Mouse (Mus musculus): Measurements from ENCODE around the gene Map3k21.

Gene Map3k21

DNA sequence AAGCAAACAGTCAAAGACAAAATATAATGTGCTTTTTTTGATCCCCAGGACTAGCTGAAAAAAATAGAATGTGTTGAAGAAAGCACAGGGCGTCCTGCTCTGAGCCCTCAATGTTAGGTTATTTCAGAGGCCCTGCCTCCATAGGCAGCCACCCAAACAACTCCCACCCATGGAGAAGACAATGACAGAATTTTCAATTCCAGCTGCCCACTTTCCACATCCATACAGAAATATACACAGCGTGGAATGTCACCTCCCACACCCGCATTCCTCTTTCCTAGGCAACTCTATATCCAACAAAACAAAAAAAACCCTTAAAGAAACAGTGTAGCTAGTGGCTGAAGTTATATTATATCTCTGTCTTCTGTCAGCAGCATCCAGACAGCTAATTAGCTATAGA is 61.1 kb downstream of the Map3k21 start:
- DNase-seq (ENCODE audit: low read depth), result no peak

DNA sequence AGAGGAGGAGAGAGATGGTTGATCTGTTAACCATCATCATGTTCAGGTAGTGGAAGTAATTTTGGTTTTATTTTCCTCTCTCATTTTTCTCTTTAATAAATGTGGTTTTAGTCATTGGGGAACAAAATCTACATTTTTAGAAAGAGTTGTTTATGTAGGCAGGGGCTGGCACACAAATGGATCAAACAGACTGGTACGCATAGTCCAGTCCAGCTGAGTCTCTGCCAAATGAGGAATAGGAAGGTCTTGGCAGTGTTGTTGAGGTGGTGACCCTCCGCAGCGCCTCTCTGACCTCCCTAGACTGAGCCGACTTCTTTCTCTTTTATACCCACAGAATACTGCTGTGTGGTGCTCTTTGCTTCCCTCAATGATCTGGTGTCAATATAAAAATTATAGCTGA is 65.7 kb downstream of the Map3k21 start:
- DNase-seq (ENCODE audit: low read depth), result no peak

DNA sequence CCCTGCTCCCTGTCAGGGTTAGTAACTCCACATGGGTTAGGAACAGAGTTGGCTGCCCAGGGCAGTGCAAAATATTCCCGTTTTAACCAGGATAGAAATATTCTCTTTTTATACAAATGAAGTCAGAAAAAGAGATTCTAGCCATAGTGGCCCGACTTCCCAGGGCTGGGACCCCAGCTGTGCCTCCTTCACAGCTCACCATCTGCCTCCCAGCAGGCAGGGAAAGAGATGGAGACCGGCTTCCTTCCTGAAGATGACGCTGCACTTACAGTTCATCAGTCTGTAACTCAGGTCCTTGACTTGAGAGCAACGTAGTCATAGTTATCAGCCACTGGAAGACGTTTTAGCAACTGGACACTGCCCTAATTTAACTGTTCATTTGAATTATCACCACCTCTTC is 70.6 kb downstream of the Map3k21 start:
- DNase-seq (ENCODE audit: low read depth), result no peak

GRCm38 (mm10) chr8:125983515-125983914 is 73.3 kb downstream of the Map3k21 start:
- no peak for DNase-seq (ENCODE audit: low read depth)

GRCm38 (mm10) chr8:125984140-125984539 is 73.9 kb downstream of the Map3k21 start:
- no peak for DNase-seq (ENCODE audit: low read depth)

DNA sequence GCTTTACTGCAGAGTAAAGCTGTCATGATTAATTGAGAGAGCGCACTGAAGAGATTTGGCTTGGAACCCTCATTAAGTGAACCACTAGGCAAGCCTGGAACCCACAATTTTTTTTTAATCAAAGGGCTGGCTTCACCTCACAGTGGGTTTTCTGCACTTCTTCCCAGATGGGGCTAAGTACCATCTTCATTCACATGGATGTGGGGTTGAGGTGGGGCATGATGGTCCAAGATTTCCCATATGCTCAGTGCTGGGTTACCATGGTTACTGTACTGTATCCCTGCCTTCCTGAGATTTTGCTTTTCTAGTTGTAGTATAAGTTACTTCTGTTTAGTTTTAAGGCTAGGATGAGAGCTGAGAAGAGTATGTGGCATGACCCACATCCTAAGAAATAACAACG is 75.1 kb downstream of the Map3k21 start:
- no peak for DNase-seq (ENCODE audit: low read depth)

GRCm38 (mm10) chr8:125986999-125987589 is 76.8 kb downstream of the Map3k21 start:
- DNase-seq (ENCODE audit: low read depth), result no peak

DNA sequence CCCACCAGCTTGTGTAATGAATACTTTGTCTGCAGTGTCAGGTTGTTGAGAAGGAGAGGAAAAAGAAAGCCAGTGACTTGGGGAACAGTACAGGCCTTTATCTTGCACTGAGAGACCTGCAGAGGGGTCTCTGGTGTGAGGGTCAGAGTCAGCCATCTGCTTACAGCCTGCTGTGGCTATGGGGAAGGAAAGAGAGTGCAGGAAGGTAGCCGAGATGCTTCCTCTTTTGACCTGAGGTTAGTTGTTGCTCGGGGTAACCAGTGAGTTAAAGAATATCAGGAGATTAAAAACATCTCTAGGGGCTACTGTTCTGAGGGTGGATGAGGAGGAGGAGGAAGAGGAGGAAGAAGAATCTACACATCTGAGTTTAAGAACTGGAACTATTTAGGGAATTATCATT is 77.7 kb downstream of the Map3k21 start:
- DNase-seq (ENCODE audit: low read depth), result no peak

GRCm38 (mm10) chr8:125993636-125994035 is 83.4 kb downstream of the Map3k21 start:
- DNase-seq (ENCODE audit: low read depth), result no peak

DNA sequence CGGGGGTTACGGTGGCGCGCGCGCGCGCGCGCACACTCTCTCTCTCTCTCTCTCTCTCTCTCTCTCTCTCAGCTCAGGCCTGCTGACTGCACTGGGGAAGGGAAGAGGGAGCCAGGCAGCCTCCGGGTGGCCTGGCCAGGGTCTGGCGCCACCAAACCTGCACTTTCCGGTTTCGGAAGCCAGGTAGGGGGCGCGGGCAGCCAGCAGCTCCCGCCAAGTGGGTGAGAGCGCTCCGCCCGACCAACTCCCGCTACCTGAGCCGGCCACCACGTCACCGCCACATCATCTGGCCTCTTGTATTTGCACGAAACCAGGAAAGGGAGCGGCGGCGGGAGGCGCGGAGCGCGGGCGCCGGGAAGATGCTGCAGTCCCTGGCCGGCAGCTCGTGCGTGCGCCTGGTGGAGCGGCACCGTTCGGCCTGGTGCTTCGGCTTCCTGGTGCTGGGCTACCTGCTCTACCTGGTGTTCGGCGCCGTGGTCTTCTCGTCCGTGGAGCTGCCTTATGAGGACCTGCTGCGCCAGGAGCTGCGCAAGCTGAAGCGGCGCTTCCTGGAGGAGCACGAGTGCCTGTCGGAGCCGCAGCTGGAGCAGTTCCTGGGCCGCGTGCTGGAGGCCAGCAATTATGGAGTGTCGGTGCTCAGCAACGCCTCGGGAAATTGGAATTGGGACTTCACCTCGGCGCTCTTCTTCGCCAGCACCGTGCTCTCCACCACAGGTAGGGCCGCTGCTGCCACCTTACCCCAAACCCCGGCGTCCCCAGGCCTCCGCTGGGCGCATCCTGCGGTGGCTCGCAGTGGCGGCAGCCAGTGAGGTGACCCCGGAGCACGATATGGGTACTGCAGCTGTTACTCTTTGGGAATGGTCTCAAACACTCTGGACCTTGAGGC is 85.1 kb downstream of the Map3k21 start, which contains the start of gene Kcnk1:
Kcnk1 (plus strand) TSS at position 70 of the 886 bp plus-strand sequence.
- DNase-seq (ENCODE audit: low read depth), result no peak

DNA sequence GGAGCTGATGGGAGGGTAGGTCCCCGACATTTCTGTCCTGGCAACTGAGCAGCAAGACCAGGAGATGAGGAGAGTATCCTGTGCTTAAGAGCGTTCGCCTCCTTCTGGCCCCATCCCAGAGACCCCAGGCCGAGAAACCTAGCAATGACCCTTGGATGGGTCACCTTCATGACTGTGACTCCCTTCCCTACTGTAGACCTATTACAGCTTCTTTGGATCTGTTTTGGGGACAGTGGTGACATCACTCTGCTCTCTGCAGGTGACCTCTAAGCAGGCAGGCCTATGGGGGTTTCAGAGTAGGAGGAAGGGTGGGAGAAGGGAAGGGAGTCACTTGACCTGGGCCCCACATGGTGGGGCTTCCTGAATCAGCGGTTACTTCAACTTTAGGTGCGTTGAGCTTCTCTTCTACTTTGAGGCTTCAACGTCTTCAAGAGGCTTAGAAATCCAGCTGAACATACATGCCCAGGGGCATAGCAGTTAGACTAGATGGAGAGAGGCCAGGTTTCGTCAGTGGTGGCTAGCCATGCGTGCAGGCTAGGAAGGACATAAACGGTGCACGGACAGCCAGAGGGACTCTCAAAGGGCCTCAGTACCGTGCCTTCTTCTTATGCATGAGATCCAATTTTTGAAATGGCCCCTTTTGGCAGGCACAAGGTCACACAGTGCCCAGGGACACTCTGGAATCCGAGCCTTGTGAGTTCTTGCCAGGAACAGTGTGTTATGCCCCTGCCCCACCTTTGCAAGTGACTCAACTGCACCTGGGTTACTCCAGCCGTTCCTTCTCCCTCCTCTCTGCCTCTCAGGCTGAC is 86.0 kb downstream of the Map3k21 start:
- DNase-seq (ENCODE audit: low read depth), result no peak

- no peak for DNase-seq (ENCODE audit: low read depth)
Measured at GRCm38 (mm10) chr8:125996980-125997379, 86.7 kb downstream of the Map3k21 start.
